Mouse (Mus musculus) E14TG2a.4 (cell line): Measurements from ENCODE around the gene Npepl1.

Source experiments
- CTCF ChIP-seq: conservative IDR thresholded peaks from 2 replicates; pipeline ENCODE4 v1.5.1; 2014; ENCODE audit warnings: low read length
- NANOG ChIP-seq: IDR thresholded peaks from 2 replicates; pipeline ENCODE4 v1.6.1; 2014; ENCODE audit warnings: borderline replicate concordance, low read length, mixed read lengths

GRCm38 (mm10) chr2:174116929-174117328 lies 6.8 kb downstream of the Npepl1 start:
- no peak for TF ChIP-seq CTCF
- no peak for TF ChIP-seq NANOG
